In the genomic region with DNA sequence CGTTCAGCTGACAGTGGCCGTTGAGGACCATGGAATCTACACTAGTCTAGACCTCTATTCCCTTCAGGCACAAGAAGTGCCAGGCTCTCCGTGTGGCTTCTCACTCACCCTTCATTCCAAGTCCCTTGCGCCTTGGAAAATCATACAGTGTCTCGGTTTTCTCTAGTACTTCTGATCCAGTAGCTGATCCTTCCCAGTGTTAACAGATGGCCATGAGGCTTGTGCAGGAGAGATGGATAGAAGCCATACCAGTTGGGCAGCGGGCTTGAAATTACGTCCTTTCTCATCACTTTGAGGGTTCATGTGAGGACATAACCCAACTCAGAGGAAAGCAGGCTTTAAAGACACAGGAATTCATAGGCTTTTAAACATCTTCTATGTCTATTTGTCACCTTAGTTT, we compare ENCODE assay signal across 25 mouse cellular contexts.
DNase-seq lines count a peak whose midpoint lies in the region; ATAC-seq and TF ChIP-seq lines count a peak whose summit lies in the region.
"Had no signal": no experiment of that assay in that cellular context is flagged by ENCODE, and none has a peak within 500 bp of the region (broad histone marks: within the 10 kb centered on the region; RNA-seq: fewer than 3 reads in every experiment).

No protein-coding gene starts in this region.

- H3K4me1 ChIP-seq in hindbrain, postnatal 0 days (ENCODE audit: insufficient read depth, low read length) = peaks cover 22% of the 10 kb centered on the region
- H3K4me1 ChIP-seq in hindbrain, embryonic 14.5 days (replicated peaks; ENCODE audit: control insufficient read depth, insufficient read depth, low read length) = peaks cover 41% of the 10 kb centered on the region
- H3K4me1 ChIP-seq in midbrain, postnatal 0 days (ENCODE audit: insufficient read depth, low read length) = peaks cover 9% of the 10 kb centered on the region; the same call in 1 of the 2 replicates
- peaks cover 51% of the 10 kb centered on the region for H3K4me1 ChIP-seq in midbrain, embryonic 13.5 days (replicated peaks)
- H3K4me1 ChIP-seq in thymus, adult 2 months (replicated peaks; ENCODE audit: control insufficient read depth, insufficient read depth, low read length) = no peaks in the 10 kb centered on the region; the same call in 1 of the 2 replicates

- DNase-seq in hindbrain, postnatal 0 days (ENCODE audit: low spot score) = peak; percentile 18
- no peak for DNase-seq in hindbrain, embryonic 14.5 days (ENCODE audit: low spot score)
- DNase-seq in midbrain, postnatal 0 days (ENCODE audit: low spot score) = peak; percentile 21
- DNase-seq in cerebellum, adult 9-10 months = peak; percentile 92
- DNase-seq in neural tube, embryonic 10.5 days (ENCODE audit: extremely low spot score, low spot score) = no peak
- DNase-seq in thymus, adult 2 months = no peak
- DNase-seq: adrenal gland, adult 8-10 months; B cell, adult 2 months; gastrocnemius, postnatal 25 days; heart, adult 18-20 months; heart, postnatal 10 days; kidney, adult 11 months; liver, postnatal 0 days had no signal

- H3K27me3 ChIP-seq in hindbrain, postnatal 0 days (ENCODE audit: insufficient read depth, low read length) = no peaks in the 10 kb centered on the region
- H3K27me3 ChIP-seq in hindbrain, embryonic 14.5 days (ENCODE audit: control insufficient read depth, insufficient read depth, low read length) = no peaks in the 10 kb centered on the region
- H3K27me3 ChIP-seq in midbrain, postnatal 0 days (ENCODE audit: insufficient read depth, low read length) = no peaks in the 10 kb centered on the region
- H3K27me3 ChIP-seq in midbrain, embryonic 13.5 days = no peaks in the 10 kb centered on the region
- no peaks in the 10 kb centered on the region for H3K27me3 ChIP-seq in thymus, adult 2 months (ENCODE audit: control insufficient read depth, insufficient read depth, low read length)
- H3K27me3 ChIP-seq: CH12.LX; embryonic facial prominence, embryonic 12.5 days; forebrain, embryonic 13.5 days; heart, embryonic 12.5 days; limb, embryonic 12.5 days; midbrain, embryonic 12.5 days; neural tube, embryonic 13.5 days had no signal

- H3K4me3 ChIP-seq in hindbrain, postnatal 0 days (ENCODE audit: low read length) = no peak overlapping the region
- no peak overlapping the region for H3K4me3 ChIP-seq in hindbrain, embryonic 14.5 days (replicated peaks; ENCODE audit: low read length)
- no peak overlapping the region for H3K4me3 ChIP-seq in midbrain, postnatal 0 days (ENCODE audit: low read depth, low read length)
- no peak overlapping the region for H3K4me3 ChIP-seq in midbrain, embryonic 13.5 days (replicated peaks)
- no peak overlapping the region for H3K4me3 ChIP-seq in thymus, adult 2 months (ENCODE audit: control insufficient read depth, insufficient read depth, low read length)
- H3K4me3 ChIP-seq: embryonic facial prominence, embryonic 12.5 days; forebrain, embryonic 13.5 days; heart, embryonic 12.5 days; limb, embryonic 12.5 days; midbrain, embryonic 12.5 days; neural tube, embryonic 13.5 days had no signal

- 0 out of 2 replicates have a peak, but pooled peaks have one; percentile 24 for ATAC-seq in hindbrain, postnatal 0 days
- ATAC-seq in hindbrain, embryonic 14.5 days (ENCODE audit: low FRiP score) = no peak
- ATAC-seq in midbrain, postnatal 0 days (ENCODE audit: low FRiP score) = no peak
- no peak for ATAC-seq in midbrain, embryonic 13.5 days
- ATAC-seq: forebrain, embryonic 13.5 days; liver, postnatal 0 days; lung, postnatal 0 days had no signal

- H3K9ac ChIP-seq in hindbrain, postnatal 0 days (replicated peaks; ENCODE audit: low read length) = no peak overlapping the region
- H3K9ac ChIP-seq in hindbrain, embryonic 14.5 days = no peak overlapping the region
- no peak overlapping the region for H3K9ac ChIP-seq in midbrain, postnatal 0 days (replicated peaks; ENCODE audit: low read length, poor library complexity, severe bottlenecking)
- no peak overlapping the region for H3K9ac ChIP-seq in midbrain, embryonic 13.5 days (replicated peaks)
- H3K9ac ChIP-seq: embryonic facial prominence, embryonic 12.5 days; forebrain, embryonic 13.5 days; heart, embryonic 12.5 days; limb, embryonic 12.5 days; liver, postnatal 0 days; midbrain, embryonic 12.5 days; neural tube, embryonic 13.5 days had no signal

- 67% methylated on average over 7 of the region's 7 CpGs for WGBS in hindbrain, postnatal 0 days
- WGBS in hindbrain, embryonic 14.5 days = 93% methylated on average over 7 of the region's 7 CpGs
- WGBS in midbrain, postnatal 0 days = 91% methylated on average over 7 of the region's 7 CpGs
- WGBS in midbrain, embryonic 13.5 days = 94% methylated on average over 7 of the region's 7 CpGs
- WGBS in thymus, adult 2 months = 99% methylated on average over 7 of the region's 7 CpGs

- no peak overlapping the region for H3K4me2 ChIP-seq in hindbrain, postnatal 0 days (ENCODE audit: low read depth, low read length)
- no peak overlapping the region for H3K4me2 ChIP-seq in hindbrain, embryonic 14.5 days (replicated peaks)
- H3K4me2 ChIP-seq in midbrain, postnatal 0 days (ENCODE audit: low read depth, low read length, poor library complexity, severe bottlenecking) = no peak overlapping the region
- H3K4me2 ChIP-seq in midbrain, embryonic 13.5 days (replicated peaks) = no peak overlapping the region
- H3K4me2 ChIP-seq: embryonic facial prominence, embryonic 12.5 days; forebrain, embryonic 13.5 days; heart, embryonic 12.5 days; limb, embryonic 12.5 days; liver, embryonic 11.5 days; midbrain, embryonic 12.5 days; neural tube, embryonic 13.5 days had no signal

- no peak overlapping the region for H3K27ac ChIP-seq in hindbrain, postnatal 0 days
- H3K27ac ChIP-seq in hindbrain, embryonic 14.5 days = no peak overlapping the region
- H3K27ac ChIP-seq in midbrain, postnatal 0 days (ENCODE audit: low read depth, low read length) = no peak overlapping the region
- no peak overlapping the region for H3K27ac ChIP-seq in midbrain, embryonic 13.5 days
- H3K27ac ChIP-seq in thymus, adult 2 months (ENCODE audit: control insufficient read depth, insufficient read depth, low read length) = no peak overlapping the region
- H3K27ac ChIP-seq: embryonic facial prominence, embryonic 12.5 days; forebrain, embryonic 13.5 days; limb, embryonic 12.5 days; macrophage; midbrain, embryonic 12.5 days had no signal

- no peak for TF ChIP-seq POLR2A in thymus, adult 2 months (IDR thresholded peaks at IDR 0.05; ENCODE audit: control insufficient read depth, extremely low read depth, insufficient read depth, low read length, poor library complexity)

- no peak for TF ChIP-seq CTCF in hindbrain, postnatal 0 days (IDR thresholded peaks at IDR 0.05; ENCODE audit: low read depth)
- TF ChIP-seq CTCF in midbrain, postnatal 0 days (IDR thresholded peaks at IDR 0.05) = no peak
- TF ChIP-seq CTCF in thymus, adult 2 months (IDR thresholded peaks at IDR 0.05; ENCODE audit: borderline replicate concordance, control insufficient read depth, extremely low read depth, insufficient read depth, low read length, poor library complexity) = no peak

- no peaks in the 10 kb centered on the region for H3K36me3 ChIP-seq in hindbrain, postnatal 0 days (ENCODE audit: insufficient read depth, low read length)
- H3K36me3 ChIP-seq in hindbrain, embryonic 14.5 days (replicated peaks; ENCODE audit: control insufficient read depth, insufficient read depth) = no peaks in the 10 kb centered on the region
- H3K36me3 ChIP-seq in midbrain, postnatal 0 days (ENCODE audit: insufficient read depth, low read length) = no peaks in the 10 kb centered on the region
- H3K36me3 ChIP-seq in midbrain, embryonic 13.5 days = no peaks in the 10 kb centered on the region
- no peaks in the 10 kb centered on the region for H3K36me3 ChIP-seq in thymus, adult 2 months (ENCODE audit: control insufficient read depth, insufficient read depth, low read length)
- H3K36me3 ChIP-seq: embryonic facial prominence, embryonic 12.5 days; G1E; heart, embryonic 12.5 days; limb, embryonic 12.5 days; midbrain, embryonic 12.5 days; neural tube, embryonic 13.5 days had no signal

- no peaks in the 10 kb centered on the region for H3K9me3 ChIP-seq in hindbrain, postnatal 0 days (ENCODE audit: low read length)
- H3K9me3 ChIP-seq in hindbrain, embryonic 14.5 days (ENCODE audit: control insufficient read depth, low read length) = no peaks in the 10 kb centered on the region
- no peaks in the 10 kb centered on the region for H3K9me3 ChIP-seq in midbrain, postnatal 0 days (ENCODE audit: low read length)
- no peaks in the 10 kb centered on the region for H3K9me3 ChIP-seq in midbrain, embryonic 13.5 days
- H3K9me3 ChIP-seq: embryonic facial prominence, embryonic 12.5 days; forebrain, embryonic 13.5 days; G1E; heart, embryonic 12.5 days; limb, embryonic 12.5 days; midbrain, embryonic 12.5 days; neural tube, embryonic 13.5 days had no signal

Comparison
In these comparisons a context has a peak if more than half of its experiments do, and no peak if none do; other contexts are left out.
1. DNase-seq: peak in hindbrain, postnatal 0 days (single experiment), midbrain, postnatal 0 days (single experiment) and cerebellum, adult 9-10 months (single experiment); none in hindbrain, embryonic 14.5 days (single experiment), neural tube, embryonic 10.5 days (single experiment) and thymus, adult 2 months (single experiment).